Mouse (Mus musculus) myocyte (in vitro differentiated cells): ENCODE results near the gene Slc19a1. TPM values are rescaled to one million over a fixed set of nuclear protein-coding genes. Genes with fewer than 3 reads are reported as not detected.

Source experiments
- H3K27me3 ChIP-seq: one replicate; pipeline ENCODE4 v1.6.1; 2011; ENCODE audit not compliant: control insufficient read depth, insufficient read depth, insufficient read length
- H3K36me3 ChIP-seq: one replicate; pipeline ENCODE4 v1.6.1; 2011; ENCODE audit not compliant: control insufficient read depth, insufficient read depth
- H3K4me2 ChIP-seq: one replicate; pipeline ENCODE4 v1.6.1; 2011; ENCODE audit warnings: low read depth, control low read depth
- H3K4me3 ChIP-seq: one replicate; pipeline ENCODE4 v1.5.1; 2011; ENCODE audit warnings: mild to moderate bottlenecking, control low read depth, moderate library complexity
- H3K79me2 ChIP-seq: one replicate; pipeline ENCODE4 v1.6.1; 2011; ENCODE audit not compliant: control insufficient read depth, insufficient read depth
- H3ac ChIP-seq: one replicate; pipeline ENCODE4 v1.6.1; 2011; ENCODE audit not compliant: control insufficient read depth, insufficient read length
- USF1 ChIP-seq: IDR thresholded peaks from one replicate; pipeline ENCODE4 v1.6.1; 2011; ENCODE audit warnings: low read depth, mild to moderate bottlenecking, control low read depth, moderate library complexity
- polyA plus RNA-seq: library from polyadenylated mRNA; unstranded; fragments of >200 nt; fragmentation: generic; extraction: Trizol; gene quantifications from one replicate; pipeline ENCODE4 v1.2.1, GENCODE M21; 2012; ENCODE audit warnings: missing spikeins

Gene Slc19a1
- polyA plus RNA-seq, 1 experiment, result 23.0 TPM

- Histone ChIP-seq H3K4me3 (no peak overlapping the region), H3K27me3 (no peaks in the 10 kb centered on the region), H3ac (no peak overlapping the region), H3K79me2 (peaks cover 95% of the 10 kb centered on the region), H3K4me2 (no peak overlapping the region), H3K36me3 (peaks cover 7% of the 10 kb centered on the region)
- no peak for TF ChIP-seq USF1
Observed at GRCm38 (mm10) chr10:77110010-77110409, 78.0 kb downstream of the Slc19a1 start.

Other genes starting within 250 kb of the Slc19a1 start
- 10.0 TPM for gene Pcbp3, start 70.4 kb upstream of the Slc19a1 start, polyA plus RNA-seq
- gene Col18a1, start 134.3 kb downstream of the Slc19a1 start, polyA plus RNA-seq, result 402 TPM
- gene Pofut2, start 227.0 kb downstream of the Slc19a1 start, polyA plus RNA-seq, result 89.9 TPM